Mouse (Mus musculus): ENCODE measurements at regions not wholly inside any gene's neighbourhood (a gene's known extent, or its start where the extent isn't known, plus 50 kb on each side); places are given as distances from the start of the nearest gene placed in this dataset.

- TF ChIP-seq POLR2A (IDR thresholded peaks at IDR 0.05; ENCODE audit: borderline replicate concordance, extremely low read depth, insufficient read depth, insufficient read length, poor library complexity, severe bottlenecking) (no peak), CTCF (IDR thresholded peaks at IDR 0.05; ENCODE audit: borderline replicate concordance, extremely low read depth, insufficient read depth, insufficient read length) (no peak)
- no peak for DNase-seq (ENCODE audit: low read depth)
Measured at GRCm38 (mm10) chr12:59744768-59745167, 525.2 kb upstream of the Fbxo33 start.

- no peak for DNase-seq (ENCODE audit: low read depth)
- TF ChIP-seq POLR2A (IDR thresholded peaks at IDR 0.05; ENCODE audit: borderline replicate concordance, extremely low read depth, insufficient read depth, insufficient read length, poor library complexity, severe bottlenecking) (no peak), CTCF (IDR thresholded peaks at IDR 0.05; ENCODE audit: borderline replicate concordance, extremely low read depth, insufficient read depth, insufficient read length) (no peak)
Measured at GRCm38 (mm10) chr12:59743211-59743610, 523.7 kb upstream of the Fbxo33 start.

- TF ChIP-seq POLR2A (IDR thresholded peaks at IDR 0.05; ENCODE audit: borderline replicate concordance, extremely low read depth, insufficient read depth, insufficient read length, poor library complexity, severe bottlenecking) (no peak), CTCF (IDR thresholded peaks at IDR 0.05; ENCODE audit: borderline replicate concordance, extremely low read depth, insufficient read depth, insufficient read length) (no peak)
Measured at GRCm38 (mm10) chr12:59724951-59725350, 505.4 kb upstream of the Fbxo33 start.

GRCm38 (mm10) chr12:59722471-59723182, 503.1 kb upstream of the Fbxo33 start:
- TF ChIP-seq POLR2A (IDR thresholded peaks at IDR 0.05; ENCODE audit: borderline replicate concordance, extremely low read depth, insufficient read depth, insufficient read length, poor library complexity, severe bottlenecking) (no peak), CTCF (IDR thresholded peaks at IDR 0.05; ENCODE audit: borderline replicate concordance, extremely low read depth, insufficient read depth, insufficient read length) (no peak)
- DNase-seq (ENCODE audit: low read depth), result no peak

More at GRCm38 (mm10) chr12:59724951-59725350, 505.4 kb upstream of the Fbxo33 start:
- no peak for DNase-seq (ENCODE audit: low read depth)

GRCm38 (mm10) chr12:59713216-59713615, 493.7 kb upstream of the Fbxo33 start:
- TF ChIP-seq POLR2A (IDR thresholded peaks at IDR 0.05; ENCODE audit: borderline replicate concordance, extremely low read depth, insufficient read depth, insufficient read length, poor library complexity, severe bottlenecking) (no peak), CTCF (IDR thresholded peaks at IDR 0.05; ENCODE audit: borderline replicate concordance, extremely low read depth, insufficient read depth, insufficient read length) (no peak)
- DNase-seq (ENCODE audit: low read depth), result no peak

GRCm38 (mm10) chr12:59683235-59683634, 463.7 kb upstream of the Fbxo33 start:
- no peak for DNase-seq (ENCODE audit: low read depth)
- TF ChIP-seq POLR2A (IDR thresholded peaks at IDR 0.05; ENCODE audit: borderline replicate concordance, extremely low read depth, insufficient read depth, insufficient read length, poor library complexity, severe bottlenecking) (no peak), CTCF (IDR thresholded peaks at IDR 0.05; ENCODE audit: borderline replicate concordance, extremely low read depth, insufficient read depth, insufficient read length) (no peak)

- no peak for TF ChIP-seq POLR2A (IDR thresholded peaks at IDR 0.05; ENCODE audit: borderline replicate concordance, extremely low read depth, insufficient read depth, insufficient read length, poor library complexity, severe bottlenecking)
- no peak for TF ChIP-seq CTCF (IDR thresholded peaks at IDR 0.05; ENCODE audit: borderline replicate concordance, extremely low read depth, insufficient read depth, insufficient read length)
Measured at GRCm38 (mm10) chr12:59663161-59663560, 443.6 kb upstream of the Fbxo33 start.

DNA sequence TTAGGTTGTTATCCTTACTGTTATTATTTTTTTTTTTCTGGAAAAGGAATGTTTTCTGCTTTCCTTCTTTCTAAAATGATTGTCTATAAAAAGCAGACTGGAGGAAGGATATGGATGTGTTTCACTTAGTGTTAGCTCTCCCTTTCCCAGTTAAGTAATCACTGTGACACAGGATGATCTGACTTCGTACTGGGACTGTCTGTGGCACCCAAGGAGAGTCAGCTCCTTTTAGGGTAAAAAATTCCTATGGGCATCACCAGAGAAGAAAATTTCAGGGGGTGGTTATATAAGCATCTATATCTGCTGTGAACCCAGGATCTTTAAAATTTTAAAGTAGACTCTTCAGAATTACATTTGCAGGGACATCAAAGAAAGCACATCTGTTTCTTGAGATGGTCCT, 411.2 kb upstream of the Fbxo33 start:
- TF ChIP-seq CTCF (IDR thresholded peaks at IDR 0.05; ENCODE audit: borderline replicate concordance, extremely low read depth, insufficient read depth, insufficient read length), result no peak
- no peak for TF ChIP-seq POLR2A (IDR thresholded peaks at IDR 0.05; ENCODE audit: borderline replicate concordance, extremely low read depth, insufficient read depth, insufficient read length, poor library complexity, severe bottlenecking)
- DNase-seq (ENCODE audit: low read depth), result peak; percentile 2

More at GRCm38 (mm10) chr12:59663161-59663560, 443.6 kb upstream of the Fbxo33 start:
- no peak for DNase-seq (ENCODE audit: low read depth)

- no peak for DNase-seq (ENCODE audit: low read depth)
- TF ChIP-seq CTCF (IDR thresholded peaks at IDR 0.05; ENCODE audit: borderline replicate concordance, extremely low read depth, insufficient read depth, insufficient read length) (no peak), POLR2A (IDR thresholded peaks at IDR 0.05; ENCODE audit: borderline replicate concordance, extremely low read depth, insufficient read depth, insufficient read length, poor library complexity, severe bottlenecking) (no peak)
Measured at GRCm38 (mm10) chr12:59623147-59623546, 403.6 kb upstream of the Fbxo33 start.

DNA sequence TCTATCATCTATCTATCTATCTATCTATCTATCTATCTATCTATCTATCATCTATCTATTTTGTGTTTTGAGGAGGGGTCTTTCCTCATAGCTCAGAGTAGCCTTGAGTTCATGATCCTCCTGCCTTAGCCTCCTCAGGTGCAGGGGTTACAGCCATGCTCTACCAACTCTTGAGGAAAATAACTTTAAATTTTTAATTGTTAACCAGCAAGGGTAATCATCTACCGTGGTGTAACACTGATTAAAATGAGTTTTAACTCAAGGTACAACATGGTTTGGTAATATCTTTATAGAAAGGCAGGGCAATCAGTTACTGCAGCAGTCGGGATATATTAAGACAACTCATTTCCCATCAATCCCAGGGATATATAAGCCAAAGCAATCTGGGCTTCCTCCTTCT, 401.6 kb upstream of the Fbxo33 start:
- no peak for DNase-seq (ENCODE audit: low read depth)
- TF ChIP-seq POLR2A (IDR thresholded peaks at IDR 0.05; ENCODE audit: borderline replicate concordance, extremely low read depth, insufficient read depth, insufficient read length, poor library complexity, severe bottlenecking), result no peak
- no peak for TF ChIP-seq CTCF (IDR thresholded peaks at IDR 0.05; ENCODE audit: borderline replicate concordance, extremely low read depth, insufficient read depth, insufficient read length)

DNA sequence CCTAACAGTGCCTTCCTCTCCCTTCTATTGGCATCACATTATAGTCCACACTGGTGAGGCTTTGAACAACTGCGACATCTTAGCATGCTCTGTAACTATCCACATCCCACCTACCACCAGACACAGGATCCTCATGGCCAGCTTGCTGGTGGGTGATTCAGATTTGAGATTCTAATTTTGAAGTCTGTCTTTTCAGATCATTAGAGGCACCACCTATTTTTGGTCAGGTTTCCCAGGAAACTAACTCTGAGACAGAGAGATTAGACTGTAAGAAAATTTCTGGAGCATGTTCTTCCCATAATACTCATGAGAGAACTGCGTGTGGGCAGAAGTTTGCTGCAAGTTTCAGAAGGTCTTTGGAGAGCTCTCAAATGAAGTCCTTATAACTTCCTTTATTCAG, 400.8 kb upstream of the Fbxo33 start:
- no peak for DNase-seq (ENCODE audit: low read depth)
- TF ChIP-seq CTCF (IDR thresholded peaks at IDR 0.05; ENCODE audit: borderline replicate concordance, extremely low read depth, insufficient read depth, insufficient read length) (no peak), POLR2A (IDR thresholded peaks at IDR 0.05; ENCODE audit: borderline replicate concordance, extremely low read depth, insufficient read depth, insufficient read length, poor library complexity, severe bottlenecking) (no peak)

DNA sequence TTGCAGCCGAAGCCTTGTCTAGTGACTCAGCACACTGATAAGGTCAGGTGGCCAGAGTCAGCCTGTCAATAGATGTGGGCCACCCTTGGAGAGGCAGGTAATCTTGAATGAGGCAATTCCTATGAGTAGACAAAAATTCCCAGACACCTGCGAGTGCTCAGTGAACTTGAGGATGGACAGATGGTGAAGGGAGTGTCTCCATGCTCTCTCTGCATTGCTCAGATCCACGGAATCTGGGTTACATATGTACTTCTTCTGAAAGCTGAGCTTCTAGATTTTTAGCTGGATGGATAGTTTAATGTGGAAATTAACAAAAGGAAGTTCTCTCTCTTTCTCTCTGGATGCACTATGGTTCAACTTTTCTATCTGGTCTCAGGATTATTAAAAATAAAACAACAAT, 396.6 kb upstream of the Fbxo33 start:
- DNase-seq (ENCODE audit: low read depth), result no peak
- TF ChIP-seq CTCF (IDR thresholded peaks at IDR 0.05; ENCODE audit: borderline replicate concordance, extremely low read depth, insufficient read depth, insufficient read length) (no peak), POLR2A (IDR thresholded peaks at IDR 0.05; ENCODE audit: borderline replicate concordance, extremely low read depth, insufficient read depth, insufficient read length, poor library complexity, severe bottlenecking) (no peak)

Data from brain, embryonic 14.5 days (tissue).